In the genomic region with DNA sequence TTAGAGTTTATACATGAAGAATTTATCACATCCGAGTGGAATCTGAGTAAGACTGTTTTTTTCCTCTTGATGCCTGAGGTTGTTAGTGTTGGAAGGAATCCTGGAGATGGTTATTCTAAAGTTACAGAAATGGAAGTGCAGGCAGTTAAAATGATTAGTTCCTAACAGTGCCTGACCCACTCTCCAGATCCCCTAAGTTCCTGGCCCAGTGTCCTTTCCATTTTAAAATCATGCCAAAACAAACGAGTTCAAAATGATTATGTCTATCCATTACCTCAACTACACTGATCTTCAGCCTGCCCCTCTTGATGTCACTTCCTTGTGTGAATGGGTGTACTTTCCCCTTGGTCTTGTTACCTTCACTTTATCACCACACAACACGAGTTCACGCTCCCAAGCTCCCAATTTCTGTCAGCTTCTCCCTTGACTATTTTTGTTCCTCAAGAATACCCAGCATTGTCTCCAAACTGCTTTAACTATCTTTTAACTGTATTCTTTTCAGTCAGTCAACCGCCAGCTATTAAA, we compare ENCODE assay signal across 8 mouse cellular contexts. TPM values are rescaled to one million over a fixed set of nuclear protein-coding genes. Genes with fewer than 3 reads are reported as not detected.
DNase-seq lines count a peak whose midpoint lies in the region; ATAC-seq and TF ChIP-seq lines count a peak whose summit lies in the region.

No protein-coding gene starts in this region.

- DNase-seq in retina, postnatal 1 day = peak; percentile 16
- DNase-seq in retina, embryonic 14.5 days (ENCODE audit: low spot score) = no peak
- DNase-seq in limb, embryonic 11.5 days (ENCODE audit: low spot score) = no peak
- no peak for DNase-seq in stomach, postnatal 0 days (ENCODE audit: low spot score)
- no peak for DNase-seq in thymus, postnatal 25 days
- no peak for DNase-seq in adrenal gland, adult 18-20 months (ENCODE audit: low spot score in 2 of 2)
- DNase-seq in urinary bladder, adult 2 months (ENCODE audit: low spot score) = no peak

- peaks cover 40% of the 10 kb centered on the region for H3K4me1 ChIP-seq in forebrain, embryonic 16.5 days (replicated peaks; ENCODE audit: control insufficient read depth, insufficient read depth, low read length)
- H3K4me1 ChIP-seq in limb, embryonic 11.5 days (ENCODE audit: control insufficient read depth, insufficient read depth, low read length) = peaks cover 6% of the 10 kb centered on the region; the same call in 1 of the 2 replicates
- H3K4me1 ChIP-seq in stomach, postnatal 0 days (replicated peaks; ENCODE audit: control insufficient read depth, insufficient read depth) = no peaks in the 10 kb centered on the region

- H3K4me2 ChIP-seq in forebrain, embryonic 16.5 days (ENCODE audit: low read length) = peak overlapping the region; percentile 76
- H3K4me2 ChIP-seq in limb, embryonic 11.5 days (ENCODE audit: low read depth, severe bottlenecking) = peak overlapping the region; percentile 74
- peak overlapping the region; percentile 81 for H3K4me2 ChIP-seq in stomach, postnatal 0 days (replicated peaks; ENCODE audit: low read depth)

- peak overlapping the region; percentile 97; the same call in 1 of the 2 replicates for H3K9ac ChIP-seq in forebrain, embryonic 16.5 days (replicated peaks; ENCODE audit: low read depth, low read length)
- peak overlapping the region; percentile 98 for H3K9ac ChIP-seq in limb, embryonic 11.5 days (ENCODE audit: low read length)
- H3K9ac ChIP-seq in stomach, postnatal 0 days (ENCODE audit: low read length) = peak overlapping the region; percentile 87; the same call in 1 of the 2 replicates

- H3K36me3 ChIP-seq in forebrain, embryonic 16.5 days (ENCODE audit: control insufficient read depth, insufficient read depth) = no peaks in the 10 kb centered on the region
- no peaks in the 10 kb centered on the region for H3K36me3 ChIP-seq in limb, embryonic 11.5 days (ENCODE audit: control insufficient read depth, insufficient read depth, low read length)
- H3K36me3 ChIP-seq in stomach, postnatal 0 days (ENCODE audit: control insufficient read depth, insufficient read depth, low read length) = no peaks in the 10 kb centered on the region

- no peak for TF ChIP-seq CTCF in stomach, postnatal 0 days (IDR thresholded peaks at IDR 0.05; ENCODE audit: low read depth)

- H3K4me3 ChIP-seq in forebrain, embryonic 16.5 days (replicated peaks; ENCODE audit: low read length) = peak overlapping the region; percentile 88
- H3K4me3 ChIP-seq in limb, embryonic 11.5 days (ENCODE audit: low read depth, low read length) = peak overlapping the region; percentile 92
- H3K4me3 ChIP-seq in stomach, postnatal 0 days (ENCODE audit: low read depth, low read length) = peak overlapping the region; percentile 76

- no peak for TF ChIP-seq EP300 in stomach, postnatal 0 days (optimal IDR thresholded peaks at IDR 0.05)

- H3K27me3 ChIP-seq in forebrain, embryonic 16.5 days (replicated peaks; ENCODE audit: control insufficient read depth, insufficient read depth, low read length) = no peaks in the 10 kb centered on the region
- H3K27me3 ChIP-seq in limb, embryonic 11.5 days (ENCODE audit: control insufficient read depth, insufficient read depth, low read length) = no peaks in the 10 kb centered on the region
- no peaks in the 10 kb centered on the region for H3K27me3 ChIP-seq in stomach, postnatal 0 days (ENCODE audit: control insufficient read depth, insufficient read depth, low read length)

- ATAC-seq in forebrain, embryonic 16.5 days = no peak
- no peak for ATAC-seq in limb, embryonic 11.5 days (ENCODE audit: insufficient number of reproducible peaks, low FRiP score, low TSS enrichment, low read depth)
- ATAC-seq in stomach, postnatal 0 days (ENCODE audit: low FRiP score, low TSS enrichment) = no peak

- H3K27ac ChIP-seq in forebrain, embryonic 16.5 days (ENCODE audit: low read length) = no peak overlapping the region
- no peak overlapping the region for H3K27ac ChIP-seq in limb, embryonic 11.5 days (replicated peaks; ENCODE audit: low read depth, low read length)
- H3K27ac ChIP-seq in stomach, postnatal 0 days (replicated peaks) = no peak overlapping the region

- no peaks in the 10 kb centered on the region for H3K9me3 ChIP-seq in forebrain, embryonic 16.5 days (ENCODE audit: control insufficient read depth, low read length)
- no peaks in the 10 kb centered on the region for H3K9me3 ChIP-seq in limb, embryonic 11.5 days (ENCODE audit: control insufficient read depth, low read length)
- H3K9me3 ChIP-seq in stomach, postnatal 0 days (ENCODE audit: control insufficient read depth, low read length) = no peaks in the 10 kb centered on the region

- 15% methylated on average over 5 of the region's 5 CpGs for WGBS in forebrain, embryonic 16.5 days
- 37% methylated on average over 5 of the region's 5 CpGs for WGBS in limb, embryonic 11.5 days
- 46% methylated on average over 5 of the region's 5 CpGs for WGBS in stomach, postnatal 0 days

RNA-seq across cellular contexts. Expression of a gene that starts 1.7 kb away (rescaled TPM):
- polyA plus RNA-seq in forebrain, embryonic 16.5 days (2015; fragmentation: Nextera tagmentation; extraction: Ambion mirVana) = 51.8 and 54.4 TPM in 2 replicates
- 34.4 and 34.7 TPM in 2 replicates for polyA plus RNA-seq in limb, embryonic 11.5 days (2014; fragmentation: Nextera tagmentation; extraction: Ambion mirVana)
- polyA plus RNA-seq in stomach, postnatal 0 days (2015; fragmentation: Nextera tagmentation; extraction: Ambion mirVana) = 6.6 and 7.1 TPM in 2 replicates
- total RNA-seq in adrenal gland, adult 18-20 months (2021) = 1 to 10 TPM; 6.9 to 9.4 TPM
- 8.0 and 10.4 TPM in 2 replicates for polyA plus RNA-seq in urinary bladder, adult 2 months (2012; rRNA removed)

RNA-seq across cellular contexts. Expression of a gene that starts 59.5 kb away (rescaled TPM):
- polyA plus RNA-seq in forebrain, embryonic 16.5 days (2015; fragmentation: Nextera tagmentation; extraction: Ambion mirVana) = 0.09 TPM in 1 of 2 replicates, not detected in the other
- 2.9 and 3.4 TPM in 2 replicates for polyA plus RNA-seq in limb, embryonic 11.5 days (2014; fragmentation: Nextera tagmentation; extraction: Ambion mirVana)
- polyA plus RNA-seq in stomach, postnatal 0 days (2015; fragmentation: Nextera tagmentation; extraction: Ambion mirVana) = 0.83 and 0.87 TPM in 2 replicates
- total RNA-seq in adrenal gland, adult 18-20 months (2021) = 1 to 10 TPM in 1 of 2 experiments, under 1 TPM in 1; 0.60 to 1.5 TPM
- polyA plus RNA-seq in urinary bladder, adult 2 months (2012; rRNA removed) = 0.91 and 1.0 TPM in 2 replicates
